11 mouse cellular contexts compared by ENCODE assay signal in the genomic region with DNA sequence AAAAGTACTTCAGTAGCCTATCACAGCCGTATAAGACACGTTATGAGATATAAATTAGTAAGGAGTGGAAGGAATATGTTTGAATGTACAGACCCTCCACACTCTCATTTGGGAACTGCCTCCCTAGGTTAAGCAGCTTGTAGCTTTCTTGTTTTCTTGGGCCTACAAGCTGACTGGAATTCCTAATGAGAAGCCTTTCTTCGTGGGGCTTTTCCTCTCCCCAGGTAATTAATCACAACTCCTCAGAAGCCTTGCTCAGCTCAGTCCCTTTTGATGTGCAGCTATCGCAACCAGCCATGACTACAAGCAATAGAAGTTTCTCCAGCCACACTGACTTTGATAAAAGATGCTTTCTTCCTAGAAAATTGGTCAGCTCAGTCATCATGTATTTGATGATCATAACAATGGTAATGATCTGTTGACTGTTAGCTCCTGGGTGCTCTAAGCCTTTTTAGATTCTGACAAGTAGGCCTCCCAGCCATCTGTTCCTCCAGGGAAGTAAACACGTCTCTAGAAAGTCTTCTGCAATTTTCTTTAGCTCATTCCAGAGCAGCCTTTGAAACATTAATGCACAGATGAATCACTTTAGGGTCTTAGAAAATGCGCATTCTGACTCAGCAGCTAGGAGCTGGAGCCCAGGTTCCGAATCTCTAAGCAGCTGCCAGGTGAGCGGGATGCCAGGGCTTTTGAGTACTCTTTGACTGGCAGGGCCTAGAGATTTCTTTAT.
DNase-seq lines count a peak whose midpoint lies in the region; ATAC-seq lines count a peak whose summit lies in the region.
"Had no signal": no experiment of that assay in that cellular context is flagged by ENCODE, and none has a peak within 500 bp of the region (broad histone marks: within the 10 kb centered on the region; RNA-seq: fewer than 3 reads in every experiment).

No protein-coding gene starts in this region.

- no peak overlapping the region for H3K9ac ChIP-seq in neural tube, embryonic 15.5 days (replicated peaks)
- H3K9ac ChIP-seq in forebrain, embryonic 14.5 days (ENCODE audit: low read length), result no peak overlapping the region
- H3K9ac ChIP-seq: embryonic facial prominence, embryonic 13.5 days; limb, embryonic 13.5 days had no signal

- no peak overlapping the region; the same call in 1 of the 2 replicates for H3K27ac ChIP-seq in neural tube, embryonic 15.5 days (replicated peaks)
- no peak overlapping the region for H3K27ac ChIP-seq in forebrain, embryonic 14.5 days (ENCODE audit: low read depth, low read length)
- H3K27ac ChIP-seq: embryonic facial prominence, embryonic 13.5 days; limb, embryonic 13.5 days had no signal

- no peaks in the 10 kb centered on the region for H3K27me3 ChIP-seq in neural tube, embryonic 15.5 days (replicated peaks)
- H3K27me3 ChIP-seq in forebrain, embryonic 14.5 days (replicated peaks; ENCODE audit: control insufficient read depth, insufficient read depth, low read length), result no peaks in the 10 kb centered on the region
- H3K27me3 ChIP-seq: embryonic facial prominence, embryonic 13.5 days; limb, embryonic 13.5 days had no signal

- no peaks in the 10 kb centered on the region for H3K36me3 ChIP-seq in neural tube, embryonic 15.5 days
- H3K36me3 ChIP-seq in forebrain, embryonic 14.5 days (ENCODE audit: control insufficient read depth, insufficient read depth, low read length), result no peaks in the 10 kb centered on the region
- H3K36me3 ChIP-seq: embryonic facial prominence, embryonic 13.5 days; limb, embryonic 13.5 days had no signal

- WGBS in neural tube, embryonic 15.5 days, result 25% methylated on average over 8 of the region's 8 CpGs
- WGBS in forebrain, embryonic 14.5 days, result 6% methylated on average over 8 of the region's 8 CpGs

- H3K9me3 ChIP-seq in neural tube, embryonic 15.5 days (replicated peaks), result no peaks in the 10 kb centered on the region
- no peaks in the 10 kb centered on the region for H3K9me3 ChIP-seq in forebrain, embryonic 14.5 days (replicated peaks; ENCODE audit: control insufficient read depth, low read length)
- H3K9me3 ChIP-seq: embryonic facial prominence, embryonic 13.5 days; limb, embryonic 13.5 days had no signal

- peak; percentile 14 for DNase-seq in neural tube, embryonic 10.5 days (ENCODE audit: extremely low spot score, low spot score)
- peak; percentile 54 for DNase-seq in forebrain, embryonic 14.5 days (ENCODE audit: low spot score)
- peak; percentile 3 to 25 for DNase-seq in left cerebral cortex, adult 18-20 months (ENCODE audit: low spot score in 2 of 2)
- peak; percentile 4 for DNase-seq in right cerebral cortex, postnatal 36 days (ENCODE audit: low spot score in 2 of 2)
- no peak for DNase-seq in urinary bladder, postnatal 36 days (ENCODE audit: low spot score in 2 of 2)
- no peak for DNase-seq in gastrocnemius, adult 18-20 months (ENCODE audit: low spot score)
- DNase-seq: gastrocnemius, postnatal 10 days had no signal

- no peak overlapping the region for H3K4me2 ChIP-seq in neural tube, embryonic 15.5 days
- no peak overlapping the region for H3K4me2 ChIP-seq in forebrain, embryonic 14.5 days (ENCODE audit: low read length)
- H3K4me2 ChIP-seq: embryonic facial prominence, embryonic 13.5 days; limb, embryonic 13.5 days had no signal

- no peak overlapping the region for H3K4me3 ChIP-seq in neural tube, embryonic 15.5 days (replicated peaks)
- no peak overlapping the region for H3K4me3 ChIP-seq in forebrain, embryonic 14.5 days (ENCODE audit: low read depth, low read length)
- H3K4me3 ChIP-seq: embryonic facial prominence, embryonic 13.5 days; limb, embryonic 13.5 days had no signal

- ATAC-seq in neural tube, embryonic 15.5 days (ENCODE audit: low FRiP score), result no peak
- peak; percentile 63 for ATAC-seq in forebrain, embryonic 14.5 days
- ATAC-seq: lung, postnatal 0 days had no signal

- H3K4me1 ChIP-seq in neural tube, embryonic 15.5 days, result peaks cover 7% of the 10 kb centered on the region
- H3K4me1 ChIP-seq in forebrain, embryonic 14.5 days (ENCODE audit: control insufficient read depth, insufficient read depth, low read length), result no peaks in the 10 kb centered on the region; the same call in 1 of the 2 replicates
- H3K4me1 ChIP-seq: embryonic facial prominence, embryonic 13.5 days; limb, embryonic 13.5 days had no signal

Comparison
In these comparisons a context has a peak if more than half of its experiments do, and no peak if none do; other contexts are left out.
1. DNase-seq: peak in neural tube, embryonic 10.5 days (single experiment), forebrain, embryonic 14.5 days (single experiment), left cerebral cortex, adult 18-20 months (2 of 2) and right cerebral cortex, postnatal 36 days (2 of 2); none in urinary bladder, postnatal 36 days (0 of 2) and gastrocnemius, adult 18-20 months (single experiment).